Mouse (Mus musculus) embryonic facial prominence, embryonic 12.5 days (tissue): ENCODE data around the gene Dmap1. TPM values are rescaled to one million over a fixed set of nuclear protein-coding genes. Genes with fewer than 3 reads are reported as not detected.

Experiments
- ATAC-seq: fragments of 200-750 bp; cut with Nextera tagmentation; 2 replicates; pipeline ENCODE4 v1.8.0; 2017; ENCODE audit not compliant: insufficient number of reproducible peaks, insufficient read depth, low FRiP score, low TSS enrichment
- H3K27ac ChIP-seq: fragments of 300-500 bp; sonication (generic); 2 replicates; pipeline ENCODE4 v1.5.1; 2016; ENCODE audit warnings: mild to moderate bottlenecking
- H3K27me3 ChIP-seq: fragments of 300-500 bp; sonication (generic); 2 replicates; pipeline ENCODE4 v1.6.1; 2016; ENCODE audit warnings: mild to moderate bottlenecking, moderate library complexity
- H3K36me3 ChIP-seq: fragments of 300-500 bp; sonication (generic); 2 replicates; pipeline ENCODE4 v1.6.1; 2016; ENCODE audit warnings: mild to moderate bottlenecking
- H3K4me1 ChIP-seq: fragments of 300-500 bp; sonication (generic); 2 replicates; pipeline ENCODE4 v1.6.1; 2016
- H3K4me2 ChIP-seq: fragments of 300-500 bp; sonication (generic); replicated peaks from 2 replicates; pipeline ENCODE4 v1.6.1; 2016; ENCODE audit warnings: mild to moderate bottlenecking, moderate library complexity
- H3K4me3 ChIP-seq: fragments of 300-500 bp; sonication (generic); 2 replicates; pipeline ENCODE4 v1.5.1; 2016; ENCODE audit warnings: mild to moderate bottlenecking
- H3K9ac ChIP-seq: fragments of 300-500 bp; sonication (generic); 2 replicates; pipeline ENCODE4 v1.6.1; 2016; ENCODE audit warnings: mild to moderate bottlenecking, moderate library complexity
- H3K9me3 ChIP-seq: fragments of 300-500 bp; sonication (generic); 2 replicates; pipeline ENCODE4 v1.6.1; 2016; ENCODE audit warnings: mild to moderate bottlenecking, moderate library complexity
- WGBS: fragments of 180-500 bp; shearing (Covaris S2); methylation state at CpG from one replicate; pipeline ENCODE4 v1.1.7; 2016; 5-methylcytosine and 5-hydroxymethylcytosine counted together
- polyA plus RNA-seq: library from polyadenylated mRNA; unstranded; fragments of >200 nt; fragmentation: Nextera tagmentation; extraction: Ambion mirVana; gene quantifications from 2 replicates; pipeline ENCODE4 v1.2.1, GENCODE M21; 2016

Dmap1 gene
- 81.0 and 82.6 TPM in 2 replicates for polyA plus RNA-seq

GRCm38 (mm10) chr4:117681931-117682461 is at the start of gene Dmap1:
Gene Dmap1, minus strand, starts transcription at chr4:117682273.
- Histone ChIP-seq H3K4me1 (peaks cover 7% of the 10 kb centered on the region), H3K36me3 (peaks cover 36% of the 10 kb centered on the region), H3K27me3 (no peaks in the 10 kb centered on the region), H3K9ac (peak within 1 kb of the TSS; percentile 82), H3K27ac (peak within 1 kb of the TSS; percentile 54; the same call in 1 of the 2 replicates), H3K4me2 (peak within 1 kb of the TSS; percentile 81), H3K9me3 (no peaks in the 10 kb centered on the region), H3K4me3 (peak within 1 kb of the TSS; percentile 86)
- peak; percentile 78 for ATAC-seq
- WGBS, result under 1% methylated on average over 33 of the region's 33 CpGs

DNA sequence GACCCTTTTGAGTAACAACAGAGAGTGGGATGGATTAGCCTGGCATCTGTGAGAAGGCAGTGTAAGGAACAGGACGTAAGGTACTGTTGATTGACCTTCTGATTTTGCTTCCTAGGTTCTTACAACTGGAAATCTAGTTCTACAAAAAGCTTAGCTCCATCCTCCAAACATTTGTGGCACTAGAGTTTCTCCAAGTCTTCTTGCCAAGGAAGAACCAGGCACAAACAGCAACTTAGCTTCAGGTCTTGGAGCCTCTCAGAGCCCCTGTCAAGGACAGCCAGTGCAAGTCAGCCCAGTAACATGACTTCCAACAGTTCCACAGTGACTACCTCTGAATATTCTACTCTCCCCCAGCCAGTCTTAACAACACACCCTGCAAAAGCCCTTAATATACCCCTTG is 42.0 kb upstream of the Dmap1 start, which contains the start of gene Gm12845:
Gene Gm12845, plus strand, starts transcription at position 301 of the 400 bp plus-strand sequence.
- Histone ChIP-seq H3K27me3 (no peaks in the 10 kb centered on the region), H3K27ac (no peak within 1 kb of the TSS), H3K36me3 (no peaks in the 10 kb centered on the region), H3K9ac (no peak within 1 kb of the TSS), H3K4me1 (no peaks in the 10 kb centered on the region), H3K4me2 (no peak within 1 kb of the TSS), H3K9me3 (no peaks in the 10 kb centered on the region), H3K4me3 (no peak within 1 kb of the TSS)
- 84% methylated on average over 1 of the region's 1 CpGs for WGBS
- no peak for ATAC-seq

DNA sequence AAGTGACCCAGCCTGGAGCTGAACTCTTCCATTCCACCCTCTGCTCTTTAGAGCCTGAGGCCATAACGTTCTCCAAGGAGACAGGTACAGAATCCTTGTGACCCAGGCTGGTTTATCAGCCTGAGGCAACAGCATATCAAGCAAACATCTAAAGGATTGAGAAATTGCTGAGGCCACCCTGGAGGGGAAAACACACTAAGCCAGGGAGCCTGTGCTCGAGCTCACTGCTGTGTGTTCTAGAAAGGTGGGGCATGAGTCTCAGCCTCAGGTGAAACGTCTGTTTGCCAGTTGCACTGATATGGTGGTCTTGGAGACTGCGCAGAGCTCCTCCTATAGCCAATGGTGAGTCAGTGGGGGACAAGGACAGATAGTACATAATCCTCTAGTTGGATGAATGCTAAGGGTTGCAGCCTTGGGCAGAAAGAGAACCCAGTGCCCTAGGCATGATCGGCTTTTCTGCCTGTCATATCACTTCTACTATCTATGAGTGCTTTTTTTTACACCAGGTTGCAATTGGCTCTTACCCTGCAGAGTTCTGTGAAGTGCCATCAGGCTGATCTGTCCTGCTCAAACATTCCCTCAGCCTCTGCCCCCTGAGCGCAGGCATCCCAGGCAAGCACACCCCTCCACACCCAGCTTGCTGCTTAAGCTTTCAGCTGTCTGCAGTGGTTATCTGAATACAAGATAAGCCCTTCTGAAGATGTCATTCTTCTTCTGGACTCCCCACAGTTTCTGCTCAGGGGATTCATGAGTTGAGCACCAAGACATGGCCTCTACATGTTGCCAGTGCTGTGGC is 31.4 kb upstream of the Dmap1 start:
- H3K27me3 ChIP-seq, result no peaks in the 10 kb centered on the region
- no peak overlapping the region for H3K9ac ChIP-seq
- 71% methylated on average over 6 of the region's 6 CpGs for WGBS
- no peaks in the 10 kb centered on the region for H3K9me3 ChIP-seq
- H3K4me3 ChIP-seq, result no peak overlapping the region
- ATAC-seq, result no peak
- no peak overlapping the region for H3K4me2 ChIP-seq
- no peaks in the 10 kb centered on the region for H3K36me3 ChIP-seq
- no peak overlapping the region for H3K27ac ChIP-seq
- no peaks in the 10 kb centered on the region for H3K4me1 ChIP-seq

DNA sequence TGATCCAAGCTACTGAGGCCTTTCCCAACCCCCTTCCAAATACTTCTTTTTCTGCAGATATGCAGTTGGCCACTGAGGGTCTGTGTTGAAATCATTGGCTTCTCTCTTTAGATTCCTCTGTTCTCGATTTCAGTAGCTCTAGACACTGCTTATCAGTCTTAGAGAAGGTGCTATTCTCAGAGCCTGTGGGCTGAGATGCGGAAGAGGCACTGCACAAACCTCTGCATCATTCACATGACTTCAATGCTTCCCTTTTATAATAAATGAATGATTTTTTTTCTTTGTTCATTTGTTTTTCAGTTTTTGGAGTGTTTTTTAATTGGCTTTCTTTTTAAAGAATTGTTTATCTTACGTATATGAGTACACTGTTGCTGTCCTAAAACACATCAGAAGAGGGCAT is 30.2 kb upstream of the Dmap1 start:
- no peaks in the 10 kb centered on the region for H3K36me3 ChIP-seq
- no peak overlapping the region for H3K27ac ChIP-seq
- WGBS, result 85% methylated on average over 3 of the region's 3 CpGs
- no peak for ATAC-seq
- no peaks in the 10 kb centered on the region for H3K9me3 ChIP-seq
- H3K4me1 ChIP-seq, result no peaks in the 10 kb centered on the region
- no peak overlapping the region for H3K4me2 ChIP-seq
- H3K9ac ChIP-seq, result no peak overlapping the region
- no peaks in the 10 kb centered on the region for H3K27me3 ChIP-seq
- no peak overlapping the region for H3K4me3 ChIP-seq

DNA sequence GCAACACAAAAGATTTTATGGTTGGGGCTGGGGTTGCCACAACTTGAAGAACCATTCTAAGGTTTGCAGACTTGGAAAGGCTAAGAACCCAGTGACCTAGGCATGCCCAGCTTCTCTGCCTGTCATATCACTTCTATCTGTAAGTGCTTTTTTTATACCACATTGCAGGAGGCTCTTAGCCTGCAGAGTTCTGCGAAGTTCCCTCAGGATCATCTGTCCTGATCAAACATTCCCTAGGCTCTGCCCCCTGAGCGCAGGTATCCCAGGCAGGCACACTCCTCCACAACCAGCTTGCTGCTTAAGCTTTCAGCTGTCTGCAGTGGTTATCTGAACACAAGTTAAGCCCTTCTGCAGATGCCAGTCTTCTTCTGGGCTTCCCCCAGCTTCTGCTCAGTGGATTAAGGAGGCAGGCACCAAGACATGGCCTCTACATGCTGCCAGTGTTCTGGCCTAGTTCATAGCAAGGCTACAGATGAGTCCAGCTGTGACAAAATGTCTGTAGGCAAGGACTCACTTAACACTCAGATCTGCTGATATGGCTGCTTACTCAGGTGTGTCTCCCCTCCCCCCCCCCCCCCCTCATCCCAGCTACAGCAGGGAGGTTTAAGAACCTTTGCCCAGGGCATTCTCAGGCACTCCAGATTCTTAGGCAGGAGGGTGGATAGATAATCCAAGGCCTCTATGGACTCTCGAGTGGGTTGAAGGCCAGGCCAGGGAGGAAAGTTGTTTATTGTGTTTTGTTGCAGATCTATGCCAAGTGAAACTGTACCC is 26.9 kb upstream of the Dmap1 start:
- Histone ChIP-seq H3K9me3 (no peaks in the 10 kb centered on the region), H3K4me1 (no peaks in the 10 kb centered on the region), H3K27me3 (no peaks in the 10 kb centered on the region), H3K4me2 (no peak overlapping the region), H3K9ac (no peak overlapping the region), H3K4me3 (no peak overlapping the region), H3K27ac (no peak overlapping the region), H3K36me3 (no peaks in the 10 kb centered on the region)
- no peak for ATAC-seq
- WGBS, result 72% methylated on average over 3 of the region's 3 CpGs

DNA sequence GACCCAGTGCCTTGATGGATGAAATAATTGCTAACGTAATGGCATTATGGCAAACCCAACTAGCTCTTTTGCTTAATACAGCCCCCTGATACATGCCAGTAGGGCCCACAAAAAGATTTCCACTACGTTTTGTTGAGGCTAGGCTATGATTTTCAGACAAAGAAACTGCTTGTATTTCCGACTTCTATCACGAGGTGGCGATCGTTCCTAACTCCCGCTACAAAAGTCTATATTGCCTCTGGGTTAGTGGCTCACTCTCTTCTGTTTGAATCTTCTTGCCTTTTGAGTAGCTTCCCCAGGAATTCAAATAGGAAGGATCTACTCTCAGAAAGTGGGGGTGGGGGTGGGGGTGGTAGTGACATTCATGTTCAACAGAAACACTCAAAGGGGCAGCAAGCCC is 23.3 kb upstream of the Dmap1 start:
- no peak overlapping the region for H3K4me2 ChIP-seq
- no peak overlapping the region for H3K27ac ChIP-seq
- H3K27me3 ChIP-seq, result no peaks in the 10 kb centered on the region
- 3% methylated on average over 7 of the region's 7 CpGs for WGBS
- H3K4me1 ChIP-seq, result no peaks in the 10 kb centered on the region
- H3K36me3 ChIP-seq, result no peaks in the 10 kb centered on the region
- no peak overlapping the region for H3K4me3 ChIP-seq
- ATAC-seq, result no peak
- H3K9me3 ChIP-seq, result no peaks in the 10 kb centered on the region
- no peak overlapping the region for H3K9ac ChIP-seq

- no peaks in the 10 kb centered on the region for H3K27me3 ChIP-seq
- no peaks in the 10 kb centered on the region for H3K36me3 ChIP-seq
- no peak overlapping the region for H3K9ac ChIP-seq
- H3K27ac ChIP-seq, result no peak overlapping the region
- peaks cover 3% of the 10 kb centered on the region for H3K4me1 ChIP-seq
- H3K4me3 ChIP-seq, result no peak overlapping the region
- 88% methylated on average over 4 of the region's 4 CpGs for WGBS
- no peak for ATAC-seq
- H3K9me3 ChIP-seq, result no peaks in the 10 kb centered on the region
- no peak overlapping the region for H3K4me2 ChIP-seq
These were observed 4.3 kb upstream of the Dmap1 start for GRCm38 (mm10) chr4:117686354-117686753.

- H3K27ac ChIP-seq, result no peak overlapping the region
- no peaks in the 10 kb centered on the region for H3K27me3 ChIP-seq
- H3K36me3 ChIP-seq, result peaks cover 25% of the 10 kb centered on the region
- no peak overlapping the region for H3K9ac ChIP-seq
- ATAC-seq, result no peak
- H3K9me3 ChIP-seq, result no peaks in the 10 kb centered on the region
- peak overlapping the region; percentile 81; the same call in 1 of the 2 replicates for H3K4me2 ChIP-seq
- no peak overlapping the region for H3K4me3 ChIP-seq
- peaks cover 7% of the 10 kb centered on the region for H3K4me1 ChIP-seq
- 86% methylated on average over 6 of the region's 6 CpGs for WGBS
These were observed 1.1 kb upstream of the Dmap1 start for GRCm38 (mm10) chr4:117683048-117683768.

GRCm38 (mm10) chr4:117682463-117682862 is 390 bp upstream of the Dmap1 start:
- peaks cover 7% of the 10 kb centered on the region for H3K4me1 ChIP-seq
- ATAC-seq, result no peak
- H3K4me2 ChIP-seq, result peak overlapping the region; percentile 81
- peak overlapping the region; percentile 82; the same call in 1 of the 2 replicates for H3K9ac ChIP-seq
- H3K4me3 ChIP-seq, result peak overlapping the region; percentile 86
- H3K36me3 ChIP-seq, result peaks cover 33% of the 10 kb centered on the region
- no peak overlapping the region for H3K27ac ChIP-seq
- no peaks in the 10 kb centered on the region for H3K9me3 ChIP-seq
- H3K27me3 ChIP-seq, result no peaks in the 10 kb centered on the region

- H3K4me3 ChIP-seq, result peak overlapping the region; percentile 86
- no peaks in the 10 kb centered on the region for H3K9me3 ChIP-seq
- H3K27ac ChIP-seq, result no peak overlapping the region
- peaks cover 45% of the 10 kb centered on the region for H3K36me3 ChIP-seq
- no peaks in the 10 kb centered on the region for H3K27me3 ChIP-seq
- H3K4me1 ChIP-seq, result peaks cover 7% of the 10 kb centered on the region
- H3K9ac ChIP-seq, result peak overlapping the region; percentile 82; the same call in 1 of the 2 replicates
- ATAC-seq, result no peak
- 79% methylated on average over 6 of the region's 6 CpGs for WGBS
- peak overlapping the region; percentile 81 for H3K4me2 ChIP-seq
These were observed 1.1 kb downstream of the Dmap1 start for GRCm38 (mm10) chr4:117680963-117681362.

- no peak overlapping the region for H3K27ac ChIP-seq
- H3K9me3 ChIP-seq, result no peaks in the 10 kb centered on the region
- 31% methylated on average over 3 of the region's 3 CpGs for whole genome bisulfite sequencing
- ATAC-seq, result no peak
- peaks cover 7% of the 10 kb centered on the region for H3K4me1 ChIP-seq
- H3K4me2 ChIP-seq, result no peak overlapping the region
- no peak overlapping the region for H3K9ac ChIP-seq
- peaks cover 77% of the 10 kb centered on the region for H3K36me3 ChIP-seq
- no peak overlapping the region for H3K4me3 ChIP-seq
- no peaks in the 10 kb centered on the region for H3K27me3 ChIP-seq
These were observed 5.2 kb downstream of the Dmap1 start for GRCm38 (mm10) chr4:117676903-117677302.
